Mouse (Mus musculus) heart, postnatal 4 days (tissue): ENCODE results near the gene Tgtp2. TPM values are rescaled to one million over a fixed set of nuclear protein-coding genes. Genes with fewer than 3 reads are reported as not detected.
A peak's percentile ranks its signal among the peaks of the same experiment; 100 is the strongest.
"Not testable (repeated sequence)": the region's sequence is repeated elsewhere in the genome, so short reads cannot be mapped to it uniquely, and the experiment has no call there.

Source experiments
- DNase-seq: peaks from one replicate; pipeline ENCODE4 v3.0.0; 2021
- total RNA-seq, 2 experiments: library from RNA; stranded (reverse); gene quantifications; 2 replicates each; pipeline ENCODE4 v1.2.3; 2021

Tgtp2 gene
- not detected for total RNA-seq

DNA sequence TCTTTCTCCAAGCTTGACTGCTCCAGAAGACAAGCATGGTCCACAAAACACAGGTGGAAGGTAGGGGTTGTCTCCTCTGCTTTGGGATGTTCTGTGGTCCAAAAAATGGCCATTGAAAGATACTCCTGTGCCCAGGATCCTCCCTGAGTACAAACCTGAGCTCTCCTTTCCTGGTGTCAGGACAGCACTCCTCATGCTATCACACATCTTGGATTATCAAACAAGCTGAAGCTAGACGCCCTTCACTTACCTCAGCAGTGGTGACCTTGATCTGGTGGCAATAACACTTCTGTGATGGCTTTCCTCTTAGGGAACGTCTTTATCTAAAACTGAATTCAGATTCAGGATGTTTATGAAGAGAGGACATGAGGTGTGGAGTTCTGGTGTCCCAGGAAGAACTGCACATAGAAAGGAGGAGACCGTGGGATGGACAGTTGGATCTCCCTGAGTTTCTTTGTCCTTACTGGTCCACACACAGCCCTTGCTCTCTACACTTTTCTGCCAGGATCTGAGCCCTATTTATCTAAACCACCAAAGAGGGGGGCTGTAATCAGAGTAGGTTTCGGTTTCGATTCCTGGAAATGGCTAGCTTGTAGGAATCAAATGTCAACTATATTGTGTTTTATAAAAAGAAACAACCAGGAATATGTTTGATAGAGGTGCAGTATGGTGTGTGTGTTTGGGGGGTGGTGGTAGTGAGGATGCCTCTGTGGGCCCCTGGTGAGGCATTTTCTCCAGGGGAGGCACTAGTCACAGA, at the start of gene Tgtp2:
Gene Tgtp2, minus strand, starts transcription at position 494 of the 757 bp plus-strand sequence.
- not testable (repeated sequence) for DNase-seq

- no peak for DNase-seq
Observed at GRCm38 (mm10) chr11:49112624-49113219, 48.7 kb upstream of the Tgtp2 start.

- DNase-seq: no peak
Observed at GRCm38 (mm10) chr11:49111000-49111399, 47.0 kb upstream of the Tgtp2 start.

DNA sequence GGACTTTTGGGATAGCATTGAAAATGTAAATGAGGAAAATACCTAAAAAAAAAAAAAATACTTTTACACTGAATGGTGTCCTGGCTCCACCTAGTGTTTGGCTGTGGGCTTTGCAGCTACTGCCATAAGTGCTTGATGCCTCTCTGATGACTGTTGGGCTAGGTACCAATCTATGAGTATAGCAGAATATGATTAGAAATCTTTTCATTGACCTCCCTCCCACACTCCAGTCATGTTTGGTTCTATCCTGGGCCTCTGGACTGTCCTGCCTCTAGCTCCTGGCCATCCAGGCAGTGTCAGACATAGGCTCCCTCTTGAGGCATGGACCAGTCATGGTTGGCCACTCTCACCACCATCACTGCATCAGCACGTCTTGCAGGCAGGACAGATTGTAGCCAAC, 44.8 kb upstream of the Tgtp2 start:
- peak; percentile 42 for DNase-seq

DNA sequence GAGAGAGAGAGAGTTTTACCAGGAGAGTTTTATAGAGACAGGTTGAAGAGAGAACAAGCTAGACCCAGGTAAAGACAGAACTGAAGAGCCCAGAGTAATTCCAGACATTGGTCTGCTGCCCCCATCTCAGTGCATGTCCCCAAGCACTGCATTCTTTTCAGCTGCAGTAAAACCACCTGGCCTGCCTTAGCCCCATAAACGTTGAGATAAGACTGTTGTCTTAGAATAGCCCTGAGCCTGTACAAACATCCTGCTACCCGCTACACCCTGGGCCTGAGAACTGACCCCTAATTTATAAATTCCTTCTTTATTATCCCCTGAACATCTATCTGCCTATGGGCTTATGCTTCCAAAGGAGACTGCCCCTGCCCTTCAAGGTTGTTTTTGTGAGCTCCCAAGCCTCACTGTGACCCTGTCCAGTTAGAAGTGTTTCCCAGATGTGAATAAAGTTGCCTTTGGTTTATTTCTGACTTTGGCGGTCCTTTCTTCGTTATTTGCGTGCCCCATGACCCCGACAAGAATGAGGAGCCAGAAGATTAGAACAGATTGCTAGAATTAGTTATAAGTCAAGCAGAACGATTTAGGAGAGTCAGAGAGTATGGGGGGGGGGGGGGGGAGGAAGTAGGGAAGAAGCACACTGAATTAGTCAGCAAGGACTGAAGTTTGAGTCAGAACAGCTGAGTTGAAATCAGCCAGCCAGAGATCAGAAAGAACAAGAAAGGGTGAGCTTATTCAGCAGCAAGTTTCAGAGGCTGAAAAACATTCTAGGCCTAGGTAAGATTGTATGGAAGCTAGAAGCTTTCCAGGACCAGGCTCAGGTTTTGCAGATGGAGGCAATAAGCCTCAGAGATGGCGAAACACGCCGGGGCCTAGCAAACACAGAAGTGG, 43.9 kb upstream of the Tgtp2 start:
- DNase-seq: no peak

GRCm38 (mm10) chr11:49105752-49106151, 41.7 kb upstream of the Tgtp2 start:
- no peak for DNase-seq

DNA sequence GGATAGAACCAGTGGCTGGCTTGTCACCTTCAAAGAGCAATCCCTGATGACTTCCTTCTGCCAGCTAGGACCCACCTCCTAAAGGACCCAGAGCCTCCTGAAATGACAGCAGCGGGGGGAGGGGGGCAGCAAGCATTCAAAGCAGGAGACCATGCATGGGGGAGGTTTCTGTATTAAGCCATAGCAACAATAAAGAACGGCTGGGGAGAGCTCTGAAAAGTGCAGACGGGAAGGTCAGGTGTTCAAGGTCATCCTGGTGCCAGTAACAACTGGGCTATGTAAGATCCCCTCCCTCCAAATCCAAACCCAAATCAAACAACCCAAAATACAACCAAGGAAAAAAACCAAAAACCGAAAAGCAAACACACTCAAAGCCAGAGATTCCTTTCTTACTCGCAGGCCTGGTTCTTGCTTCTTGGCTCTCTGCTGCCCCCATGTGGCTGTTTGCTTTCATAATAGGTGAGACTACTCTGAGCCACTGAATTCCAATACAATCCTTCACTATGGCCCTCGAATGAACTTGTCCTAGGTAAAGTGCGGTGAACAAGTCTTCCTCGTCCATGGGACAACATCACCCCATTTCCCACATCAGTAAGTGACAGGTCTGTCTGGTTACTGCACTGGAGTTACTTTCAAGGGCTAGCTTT, 39.2 kb upstream of the Tgtp2 start:
- DNase-seq: peak; percentile 92

- DNase-seq: no peak
Observed at GRCm38 (mm10) chr11:49101500-49101899, 37.5 kb upstream of the Tgtp2 start.

DNA sequence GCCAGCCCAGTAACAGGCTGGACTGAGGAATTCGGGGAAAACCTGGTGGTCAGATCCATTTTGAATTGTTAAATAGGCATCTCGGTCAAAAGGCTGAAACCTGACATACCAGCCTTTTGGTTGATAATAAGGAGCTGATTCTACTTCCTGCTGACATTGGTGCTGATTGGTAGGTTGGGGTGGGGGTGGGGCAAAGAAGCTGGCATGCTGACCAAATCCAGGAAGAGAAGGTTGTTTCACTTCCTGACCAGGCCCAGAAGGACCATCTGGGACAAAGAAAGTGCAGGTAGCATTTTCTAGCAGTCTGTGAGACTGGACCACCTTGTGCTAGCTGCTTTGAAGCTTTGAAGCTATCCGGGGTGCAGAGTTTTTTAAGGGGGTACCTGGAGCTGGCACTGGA, 36.4 kb upstream of the Tgtp2 start:
- DNase-seq: no peak

DNA sequence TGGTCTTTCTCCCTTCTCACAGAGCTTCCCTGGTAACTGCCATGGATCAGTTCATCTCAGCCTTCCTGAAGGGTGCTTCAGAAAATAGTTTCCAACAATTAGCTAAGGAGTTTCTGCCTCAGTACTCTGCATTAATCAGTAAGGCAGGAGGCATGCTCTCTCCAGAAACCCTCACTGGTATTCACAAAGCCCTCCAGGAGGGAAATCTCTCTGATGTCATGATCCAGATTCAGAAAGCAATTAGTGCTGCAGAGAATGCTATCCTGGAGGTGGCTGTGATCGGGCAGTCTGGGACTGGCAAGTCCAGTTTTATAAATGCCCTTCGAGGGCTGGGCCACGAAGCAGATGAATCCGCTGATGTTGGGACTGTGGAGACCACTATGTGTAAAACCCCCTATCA, 31.4 kb upstream of the Tgtp2 start:
- no peak for DNase-seq

- no peak for DNase-seq
Observed at GRCm38 (mm10) chr11:49093861-49094660, 30.1 kb upstream of the Tgtp2 start.

- no peak for DNase-seq
Observed at GRCm38 (mm10) chr11:49092786-49093185, 28.8 kb upstream of the Tgtp2 start.

DNA sequence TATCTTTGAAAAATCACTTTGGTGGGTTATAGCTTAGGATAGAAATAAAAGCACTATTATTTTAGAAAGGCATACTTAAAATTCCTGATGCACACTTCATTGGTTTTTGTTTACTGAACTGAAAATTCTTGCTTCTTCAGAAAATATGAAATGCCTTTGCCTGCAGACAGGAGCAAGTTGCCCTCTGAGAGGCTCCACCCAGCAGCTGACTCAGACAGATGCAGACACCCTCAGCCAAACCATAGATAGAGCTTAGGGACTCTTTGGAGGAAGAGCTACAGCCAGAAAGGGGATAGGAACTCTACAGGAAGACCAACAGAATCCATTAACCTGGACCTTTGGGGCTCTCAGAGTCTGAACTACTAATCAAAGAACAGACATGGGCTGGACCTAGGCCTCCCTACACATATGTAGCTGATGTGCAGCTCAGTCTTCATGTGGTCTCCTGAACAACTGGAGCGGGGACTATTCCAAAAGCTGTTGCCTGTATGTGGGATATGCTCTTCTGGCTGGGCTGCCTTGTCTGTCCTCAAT, 28.1 kb upstream of the Tgtp2 start:
- no peak for DNase-seq

- no peak for DNase-seq
Observed at GRCm38 (mm10) chr11:49091171-49091570, 27.2 kb upstream of the Tgtp2 start.

DNA sequence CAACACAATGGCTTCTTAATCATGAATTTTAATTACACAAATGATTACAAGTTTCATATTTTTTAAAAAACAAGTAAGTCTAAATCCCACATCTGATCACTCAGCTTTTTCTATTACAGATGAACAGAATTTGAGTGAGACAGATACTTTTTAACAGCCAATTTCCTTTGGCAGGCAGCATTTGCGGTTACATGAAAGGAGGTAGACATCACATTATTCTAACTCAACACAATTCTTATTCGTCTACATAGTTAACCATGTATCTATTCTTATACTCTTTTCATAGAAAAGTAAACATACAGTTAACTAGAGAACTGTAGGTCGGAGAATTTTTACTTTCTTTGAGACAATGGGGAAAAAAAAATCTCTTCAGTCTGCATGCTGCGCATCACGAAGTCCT, 26.5 kb upstream of the Tgtp2 start:
- no peak for DNase-seq

DNA sequence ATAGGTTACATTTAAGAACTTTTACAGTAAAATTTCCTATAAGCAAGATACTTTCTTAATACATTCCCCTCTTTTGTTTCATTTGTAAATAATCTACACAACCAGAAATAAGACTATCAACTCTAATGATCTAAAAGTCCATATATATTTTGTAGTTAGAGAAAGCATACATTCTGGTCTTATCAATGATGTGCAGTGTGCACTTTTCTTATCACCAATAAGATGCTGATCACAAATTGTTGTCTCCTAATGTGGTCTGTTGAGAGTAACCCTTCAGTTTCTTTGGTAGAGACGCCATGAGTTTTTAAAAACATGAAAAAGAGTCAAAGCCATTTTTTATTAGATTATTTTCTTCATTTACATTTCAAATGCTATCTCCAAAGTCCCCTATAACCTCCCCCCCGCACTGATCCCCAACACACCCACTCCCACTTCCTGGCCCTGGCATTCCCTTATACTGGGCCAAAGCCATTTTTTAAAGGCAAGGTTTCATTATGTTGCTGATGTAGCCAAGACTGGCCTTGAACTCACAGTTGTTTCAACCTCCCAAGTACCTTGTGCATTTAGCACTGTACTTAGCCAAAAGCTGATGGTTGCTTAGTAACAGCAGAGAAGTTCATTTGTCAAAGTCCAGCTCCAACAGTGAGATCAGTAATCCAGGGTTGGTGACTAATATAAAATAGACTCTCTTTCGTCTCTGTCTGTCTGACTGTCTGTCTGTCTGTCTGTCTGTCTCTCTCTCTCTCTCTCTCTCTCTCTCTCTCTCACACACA, 25.9 kb upstream of the Tgtp2 start:
- no peak for DNase-seq

- DNase-seq: no peak
Observed at GRCm38 (mm10) chr11:49088990-49089652, 25.1 kb upstream of the Tgtp2 start.

DNA sequence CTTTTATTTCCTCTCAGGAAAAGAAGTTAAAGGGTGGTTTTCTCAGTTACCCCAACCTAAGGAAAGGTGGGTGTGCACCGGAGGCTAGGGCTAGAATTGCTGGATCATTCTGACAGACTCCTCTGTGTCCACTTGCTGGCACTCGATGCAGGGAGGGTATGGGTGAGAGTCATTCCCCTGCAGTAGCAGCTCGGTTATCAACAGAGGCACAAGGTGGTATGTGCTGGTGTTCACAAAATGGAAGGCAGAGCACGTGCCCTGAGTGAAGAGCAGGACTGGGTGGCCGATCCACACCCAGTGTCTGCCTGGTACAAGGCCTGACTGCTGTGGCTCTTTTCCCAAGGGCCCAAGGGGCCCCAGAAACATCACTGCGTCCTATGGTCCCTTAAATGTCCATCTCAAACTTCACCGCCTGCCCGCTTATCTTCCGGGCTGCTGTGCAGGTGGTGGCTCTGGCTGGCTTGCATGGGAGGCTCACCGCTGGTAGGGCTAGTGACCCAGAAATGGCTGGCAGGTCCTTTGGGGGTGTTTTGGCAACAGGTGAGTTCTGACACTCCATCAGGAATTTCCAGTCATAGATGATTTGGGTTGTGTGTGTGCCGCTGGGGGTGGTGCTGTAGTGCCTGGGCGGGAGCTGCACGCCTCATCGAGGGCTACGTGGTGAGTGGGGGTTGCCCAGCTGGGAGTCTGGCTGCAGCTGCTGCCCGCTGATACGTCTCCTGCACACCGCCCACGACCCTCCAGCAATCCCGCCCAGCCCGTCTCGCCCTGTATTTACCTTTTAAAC, 24.0 kb upstream of the Tgtp2 start:
- DNase-seq: peak; percentile 28

DNA sequence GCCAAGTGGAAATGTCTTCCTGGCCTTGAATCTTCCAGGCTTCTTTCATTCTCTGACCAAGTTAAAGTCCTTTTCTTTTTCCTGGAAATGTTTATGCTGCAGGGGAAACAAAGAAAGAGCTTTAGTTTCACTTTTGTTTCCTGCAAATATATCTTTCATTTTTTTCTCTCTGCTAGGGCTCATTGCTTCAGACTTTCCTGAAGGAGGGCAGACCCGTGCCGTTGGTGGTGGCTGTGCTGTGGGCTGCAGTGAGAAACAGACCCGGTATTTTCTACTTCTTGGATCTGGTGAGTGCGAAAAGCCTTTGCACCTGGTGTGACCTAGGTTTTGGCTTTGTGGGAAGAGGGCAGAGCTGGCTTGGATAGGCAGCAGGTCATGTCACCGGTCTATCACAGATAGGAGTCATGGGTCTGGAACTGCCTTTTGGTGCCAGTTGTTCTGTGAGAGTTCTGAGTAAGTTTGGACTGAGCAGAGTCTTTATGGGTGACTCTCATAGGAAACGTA, 22.9 kb upstream of the Tgtp2 start:
- DNase-seq: no peak
